Mouse (Mus musculus): ENCODE measurements at regions not wholly inside any gene's neighbourhood (a gene's known extent, or its start where the extent isn't known, plus 50 kb on each side); places are given as distances from the start of the nearest gene placed in this dataset.

- Histone ChIP-seq H3K4me3 (no peak overlapping the region), H3K27me3 (ENCODE audit: low read depth, poor library complexity, severe bottlenecking) (no peaks in the 10 kb centered on the region), H3K36me3 (no peaks in the 10 kb centered on the region), H3K9me3 (replicated peaks) (no peaks in the 10 kb centered on the region), H3K27ac (replicated peaks) (0 out of 2 replicates have a peak overlapping the region, but pooled peaks have one; percentile 23), H3K4me1 (no peaks in the 10 kb centered on the region; the same call in 1 of the 2 replicates)
- no peak for DNase-seq (ENCODE audit: low spot score)
- 86% methylated on average over 19 of the region's 19 CpGs for WGBS
These were observed 286.4 kb downstream of the Dhx35 start for GRCm38 (mm10) chr2:159080784-159081544.

GRCm38 (mm10) chr2:159086836-159087235, 292.2 kb downstream of the Dhx35 start:
- H3K36me3 ChIP-seq, result no peaks in the 10 kb centered on the region
- H3K27me3 ChIP-seq (ENCODE audit: low read depth, poor library complexity, severe bottlenecking), result no peaks in the 10 kb centered on the region
- no peak for DNase-seq (ENCODE audit: low spot score)
- H3K27ac ChIP-seq (replicated peaks), result no peak overlapping the region
- H3K9me3 ChIP-seq (replicated peaks), result no peaks in the 10 kb centered on the region
- no peak overlapping the region for H3K4me3 ChIP-seq
- WGBS, result 82% methylated on average over 2 of the region's 2 CpGs
- no peaks in the 10 kb centered on the region for H3K4me1 ChIP-seq

- WGBS, result 91% methylated on average over 4 of the region's 4 CpGs
These were observed 293.6 kb downstream of the Dhx35 start for GRCm38 (mm10) chr2:159088196-159088595.

GRCm38 (mm10) chr2:159096667-159097066, 302.1 kb downstream of the Dhx35 start:
- DNase-seq (ENCODE audit: low spot score), result no peak
- H3K4me3 ChIP-seq, result no peak overlapping the region
- peaks cover 7% of the 10 kb centered on the region for H3K4me1 ChIP-seq
- no peaks in the 10 kb centered on the region for H3K27me3 ChIP-seq (ENCODE audit: low read depth, poor library complexity, severe bottlenecking)
- WGBS, result 59% methylated on average over 2 of the region's 2 CpGs
- H3K27ac ChIP-seq (replicated peaks), result 0 out of 2 replicates have a peak overlapping the region, but pooled peaks have one; percentile 28
- H3K9me3 ChIP-seq (replicated peaks), result no peaks in the 10 kb centered on the region
- H3K36me3 ChIP-seq, result no peaks in the 10 kb centered on the region

More at GRCm38 (mm10) chr2:159088196-159088595, 293.6 kb downstream of the Dhx35 start:
- no peak for DNase-seq (ENCODE audit: low spot score)
- H3K27me3 ChIP-seq (ENCODE audit: low read depth, poor library complexity, severe bottlenecking), result no peaks in the 10 kb centered on the region
- no peaks in the 10 kb centered on the region for H3K4me1 ChIP-seq
- no peaks in the 10 kb centered on the region for H3K9me3 ChIP-seq (replicated peaks)
- H3K4me3 ChIP-seq, result no peak overlapping the region
- H3K36me3 ChIP-seq, result no peaks in the 10 kb centered on the region
- no peak overlapping the region for H3K27ac ChIP-seq (replicated peaks)

- DNase-seq (ENCODE audit: low spot score), result no peak
- H3K27ac ChIP-seq (replicated peaks), result no peak overlapping the region
- no peaks in the 10 kb centered on the region for H3K27me3 ChIP-seq (ENCODE audit: low read depth, poor library complexity, severe bottlenecking)
- no peaks in the 10 kb centered on the region for H3K9me3 ChIP-seq (replicated peaks)
- no peak overlapping the region for H3K4me3 ChIP-seq
- 86% methylated on average over 6 of the region's 6 CpGs for WGBS
- no peaks in the 10 kb centered on the region for H3K4me1 ChIP-seq
- H3K36me3 ChIP-seq, result no peaks in the 10 kb centered on the region
These were observed 339.4 kb downstream of the Dhx35 start for GRCm38 (mm10) chr2:159134042-159134441.

- DNase-seq (ENCODE audit: low spot score), result no peak
- Histone ChIP-seq H3K4me3 (no peak overlapping the region), H3K27ac (replicated peaks) (no peak overlapping the region), H3K27me3 (ENCODE audit: low read depth, poor library complexity, severe bottlenecking) (no peaks in the 10 kb centered on the region), H3K4me1 (no peaks in the 10 kb centered on the region), H3K36me3 (no peaks in the 10 kb centered on the region), H3K9me3 (replicated peaks) (no peaks in the 10 kb centered on the region)
- 95% methylated on average over 2 of the region's 2 CpGs for WGBS
These were observed 344.0 kb downstream of the Dhx35 start for GRCm38 (mm10) chr2:159138603-159139002.

GRCm38 (mm10) chr2:159145980-159146379, 351.4 kb downstream of the Dhx35 start:
- H3K27me3 ChIP-seq (ENCODE audit: low read depth, poor library complexity, severe bottlenecking), result no peaks in the 10 kb centered on the region
- H3K4me3 ChIP-seq, result no peak overlapping the region
- 91% methylated on average over 6 of the region's 6 CpGs for WGBS
- no peak overlapping the region for H3K27ac ChIP-seq (replicated peaks)
- no peaks in the 10 kb centered on the region for H3K36me3 ChIP-seq
- no peaks in the 10 kb centered on the region for H3K4me1 ChIP-seq
- no peak for DNase-seq (ENCODE audit: low spot score)
- H3K9me3 ChIP-seq (replicated peaks), result no peaks in the 10 kb centered on the region

- H3K27me3 ChIP-seq (ENCODE audit: low read depth, poor library complexity, severe bottlenecking), result no peaks in the 10 kb centered on the region
- no peak overlapping the region for H3K4me3 ChIP-seq
- DNase-seq (ENCODE audit: low spot score), result peak; percentile 55
- H3K4me1 ChIP-seq, result no peaks in the 10 kb centered on the region
- no peaks in the 10 kb centered on the region for H3K9me3 ChIP-seq (replicated peaks)
- 49% methylated on average over 7 of the region's 7 CpGs for WGBS
- no peaks in the 10 kb centered on the region for H3K36me3 ChIP-seq
- H3K27ac ChIP-seq (replicated peaks), result no peak overlapping the region
These were observed 369.4 kb downstream of the Dhx35 start for GRCm38 (mm10) chr2:159163985-159164384.

- no peak overlapping the region for H3K27ac ChIP-seq (replicated peaks)
- H3K4me3 ChIP-seq, result no peak overlapping the region
- no peaks in the 10 kb centered on the region for H3K4me1 ChIP-seq
- no peaks in the 10 kb centered on the region for H3K36me3 ChIP-seq
- H3K27me3 ChIP-seq (ENCODE audit: low read depth, poor library complexity, severe bottlenecking), result no peaks in the 10 kb centered on the region
- DNase-seq (ENCODE audit: low spot score), result no peak
- 70% methylated on average over 7 of the region's 7 CpGs for WGBS
- no peaks in the 10 kb centered on the region for H3K9me3 ChIP-seq (replicated peaks)
These were observed 374.0 kb downstream of the Dhx35 start for GRCm38 (mm10) chr2:159168553-159169064.

- DNase-seq (ENCODE audit: low spot score), result no peak
- H3K4me3 ChIP-seq, result no peak overlapping the region
- no peaks in the 10 kb centered on the region for H3K36me3 ChIP-seq
- no peaks in the 10 kb centered on the region for H3K9me3 ChIP-seq (replicated peaks)
- H3K27ac ChIP-seq (replicated peaks), result no peak overlapping the region
- WGBS, result 56% methylated on average over 7 of the region's 7 CpGs
- no peaks in the 10 kb centered on the region for H3K27me3 ChIP-seq (ENCODE audit: low read depth, poor library complexity, severe bottlenecking)
- H3K4me1 ChIP-seq, result no peaks in the 10 kb centered on the region
These were observed 401.5 kb downstream of the Dhx35 start for GRCm38 (mm10) chr2:159196156-159196555.

- Histone ChIP-seq H3K27me3 (ENCODE audit: low read depth, poor library complexity, severe bottlenecking) (no peaks in the 10 kb centered on the region), H3K4me3 (no peak overlapping the region), H3K9me3 (replicated peaks) (no peaks in the 10 kb centered on the region), H3K36me3 (no peaks in the 10 kb centered on the region), H3K27ac (replicated peaks) (no peak overlapping the region), H3K4me1 (peaks cover 7% of the 10 kb centered on the region)
- 62% methylated on average over 2 of the region's 2 CpGs for WGBS
- no peak for DNase-seq (ENCODE audit: low spot score)
These were observed 437.7 kb downstream of the Dhx35 start for GRCm38 (mm10) chr2:159232266-159232665.

GRCm38 (mm10) chr2:159235000-159235399, 440.4 kb downstream of the Dhx35 start:
- no peak overlapping the region for H3K4me3 ChIP-seq
- H3K9me3 ChIP-seq (replicated peaks), result no peaks in the 10 kb centered on the region
- no peaks in the 10 kb centered on the region for H3K36me3 ChIP-seq
- no peaks in the 10 kb centered on the region for H3K27me3 ChIP-seq (ENCODE audit: low read depth, poor library complexity, severe bottlenecking)
- no peak for DNase-seq (ENCODE audit: low spot score)
- H3K4me1 ChIP-seq, result peaks cover 7% of the 10 kb centered on the region
- WGBS, result 30% methylated on average over 6 of the region's 6 CpGs
- no peak overlapping the region for H3K27ac ChIP-seq (replicated peaks)

- H3K4me3 ChIP-seq, result no peak overlapping the region
- WGBS, result 89% methylated on average over 6 of the region's 6 CpGs
- H3K9me3 ChIP-seq (replicated peaks), result no peaks in the 10 kb centered on the region
- no peak overlapping the region for H3K27ac ChIP-seq (replicated peaks)
- no peaks in the 10 kb centered on the region for H3K27me3 ChIP-seq (ENCODE audit: low read depth, poor library complexity, severe bottlenecking)
- no peaks in the 10 kb centered on the region for H3K36me3 ChIP-seq
- no peak for DNase-seq (ENCODE audit: low spot score)
- no peaks in the 10 kb centered on the region for H3K4me1 ChIP-seq
These were observed 455.5 kb downstream of the Dhx35 start for GRCm38 (mm10) chr2:159250065-159250464.

Measured in midbrain, embryonic 10.5 days (tissue).